Mouse (Mus musculus): ENCODE results near the gene Lingo2. TPM values are rescaled to one million over a fixed set of nuclear protein-coding genes. Genes with fewer than 3 reads are reported as not detected.
"Not testable (repeated sequence)": the region's sequence is repeated elsewhere in the genome, so short reads cannot be mapped to it uniquely, and the experiment has no call there.

Gene Lingo2
- polyA plus RNA-seq, 2 experiments from 2014 or later = 0.22 TPM; not detected in 1

DNA sequence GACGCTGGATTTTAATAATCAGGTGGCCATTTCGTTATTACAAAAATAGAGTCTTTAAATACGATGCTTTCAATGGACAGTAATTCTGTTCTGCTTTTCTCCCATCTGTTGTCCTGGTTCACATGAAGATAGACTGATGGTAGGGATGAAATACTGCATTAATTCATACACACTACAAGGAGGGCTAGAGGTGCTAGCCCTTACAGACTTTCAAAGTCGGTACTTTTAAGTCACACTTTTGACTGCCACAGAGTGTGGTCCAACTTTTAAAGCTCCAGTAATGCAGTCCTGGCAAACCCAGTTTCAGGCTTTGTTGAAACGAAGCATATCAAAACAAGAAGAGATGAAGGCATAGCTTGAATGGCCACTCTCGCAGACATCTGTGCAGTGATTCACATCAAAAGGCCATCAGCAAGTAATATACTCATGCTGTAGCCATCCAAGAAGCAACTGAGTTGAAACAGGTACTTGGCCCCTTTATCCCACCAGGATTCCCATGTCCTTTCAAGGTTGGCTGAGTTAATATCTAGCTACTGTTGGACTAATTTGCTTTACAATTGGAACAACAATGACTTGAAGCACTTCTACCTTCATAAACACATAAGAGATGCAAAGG lies 872.5 kb downstream of the Lingo2 start:
- ATAC-seq = no peak

DNA sequence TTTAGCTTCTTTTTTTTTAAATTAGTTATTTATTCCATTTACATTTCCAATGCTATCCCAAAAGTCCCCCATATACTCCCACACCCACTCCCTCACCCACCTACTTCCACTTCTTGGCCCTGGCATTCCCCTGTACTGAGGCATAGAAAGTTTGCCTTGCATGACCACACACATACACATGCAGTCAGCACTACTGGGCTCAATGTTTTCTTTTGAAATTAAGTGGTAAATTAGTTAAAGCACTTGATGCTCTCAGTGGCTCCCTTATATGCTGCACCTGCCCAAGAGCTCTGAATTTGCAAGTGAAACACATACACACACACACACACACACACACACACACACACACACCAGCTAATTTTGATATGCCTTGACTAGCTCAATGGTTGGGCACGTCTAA lies 886.8 kb downstream of the Lingo2 start:
- not testable (repeated sequence) for ATAC-seq

DNA sequence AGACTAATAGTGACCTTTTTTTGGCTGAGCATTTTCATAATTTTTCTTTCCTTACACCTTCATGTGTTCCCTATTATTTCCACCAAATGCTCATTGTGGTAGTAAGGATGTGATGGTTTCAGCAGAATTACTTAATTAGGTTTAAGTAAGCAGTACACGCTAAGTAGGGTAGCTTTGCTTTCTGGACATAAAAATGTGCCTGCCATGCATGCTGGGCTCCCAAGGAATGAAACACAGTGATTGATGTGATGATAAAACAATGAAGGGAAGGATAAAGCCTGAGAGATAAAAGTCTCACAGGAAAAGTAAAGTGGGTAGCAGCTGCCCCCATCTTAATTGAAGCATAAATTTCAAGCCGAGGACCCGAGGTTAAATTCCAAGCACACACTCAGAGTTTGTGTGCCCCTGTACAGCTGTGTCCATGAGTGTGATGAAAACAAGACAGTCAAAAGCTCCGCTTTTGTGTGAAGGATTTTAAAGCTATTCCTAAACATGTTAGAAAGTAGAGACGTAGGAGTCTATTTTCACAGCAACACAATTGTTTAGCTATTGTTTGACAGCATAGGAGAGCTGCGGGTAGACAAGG lies 898.7 kb downstream of the Lingo2 start:
- no peak for ATAC-seq

DNA sequence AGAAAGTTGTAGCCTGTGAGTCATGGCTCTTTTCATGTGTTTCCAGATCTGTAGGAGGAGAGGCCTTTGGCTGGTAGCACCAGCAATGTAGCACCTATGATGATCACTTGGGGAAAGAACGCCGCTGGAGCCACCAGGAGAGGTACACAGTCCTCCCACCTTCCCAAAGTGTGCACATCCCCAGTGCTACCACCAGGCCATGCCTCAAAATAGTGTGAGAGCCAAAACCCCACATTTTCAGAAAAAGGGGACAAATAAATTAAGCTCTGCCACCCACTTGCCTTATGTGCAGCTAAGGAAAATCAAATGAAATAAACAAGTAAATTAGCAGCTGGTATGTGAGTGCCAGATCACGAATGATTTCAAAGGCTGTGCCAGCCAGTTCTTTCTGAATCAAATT lies 911.2 kb downstream of the Lingo2 start:
- ATAC-seq = no peak

DNA sequence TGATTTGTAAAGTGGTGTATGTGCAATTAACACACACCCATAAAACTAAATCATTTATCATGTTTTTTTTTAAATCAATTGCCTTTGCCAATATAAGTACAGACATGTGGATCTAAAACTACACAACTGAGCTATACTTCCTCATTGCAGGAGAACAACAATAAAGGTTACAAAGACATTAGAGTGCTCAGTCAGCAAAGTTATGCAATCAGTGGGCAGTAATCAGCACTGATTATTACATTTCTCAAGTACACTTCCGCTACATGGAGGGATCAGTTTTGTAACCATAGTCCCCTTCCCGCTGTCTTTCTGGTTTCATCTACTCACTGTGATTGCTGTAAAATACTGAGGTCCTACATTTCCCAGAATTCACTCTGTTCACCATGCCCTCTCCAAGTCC lies 912.8 kb downstream of the Lingo2 start:
- ATAC-seq = no peak

DNA sequence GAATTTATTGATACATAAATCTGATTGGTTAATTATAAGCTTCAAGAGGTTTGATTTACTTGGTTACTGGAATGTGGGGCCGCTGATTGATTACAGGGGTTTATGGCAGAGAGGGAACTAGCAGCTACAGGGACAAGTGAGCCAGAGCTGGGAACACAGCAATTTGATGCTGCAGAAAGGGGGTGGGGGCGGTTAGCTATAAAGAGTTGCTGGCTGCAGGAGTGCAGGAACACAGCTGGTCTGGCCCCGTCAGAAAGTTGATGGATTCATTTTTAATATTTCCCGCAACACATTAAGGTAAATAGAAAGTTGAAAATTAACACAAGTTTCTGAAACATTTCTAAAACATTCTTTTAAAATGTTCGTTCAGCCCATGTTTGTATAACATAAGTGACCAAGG lies 919.5 kb downstream of the Lingo2 start:
- ATAC-seq = no peak

DNA sequence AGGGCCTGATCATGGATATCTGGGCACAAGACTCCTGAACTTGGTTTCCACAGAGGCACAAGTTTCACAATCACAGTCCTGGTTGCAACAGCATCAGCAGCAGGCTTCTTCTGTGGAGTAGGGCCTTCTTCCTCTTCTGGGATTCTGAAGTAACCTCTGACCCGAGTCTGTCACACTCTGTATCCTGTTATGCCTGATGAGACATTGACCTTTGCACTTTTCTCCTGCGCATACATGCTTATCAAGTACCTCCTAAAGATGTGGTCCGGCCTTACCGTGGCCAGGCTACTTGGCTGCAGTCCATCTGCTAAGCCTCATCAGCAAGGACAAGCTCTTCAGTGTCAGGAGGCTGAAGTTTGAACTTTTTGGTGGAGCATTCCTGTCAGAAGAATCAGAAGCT lies 937.4 kb downstream of the Lingo2 start:
- ATAC-seq = no peak

DNA sequence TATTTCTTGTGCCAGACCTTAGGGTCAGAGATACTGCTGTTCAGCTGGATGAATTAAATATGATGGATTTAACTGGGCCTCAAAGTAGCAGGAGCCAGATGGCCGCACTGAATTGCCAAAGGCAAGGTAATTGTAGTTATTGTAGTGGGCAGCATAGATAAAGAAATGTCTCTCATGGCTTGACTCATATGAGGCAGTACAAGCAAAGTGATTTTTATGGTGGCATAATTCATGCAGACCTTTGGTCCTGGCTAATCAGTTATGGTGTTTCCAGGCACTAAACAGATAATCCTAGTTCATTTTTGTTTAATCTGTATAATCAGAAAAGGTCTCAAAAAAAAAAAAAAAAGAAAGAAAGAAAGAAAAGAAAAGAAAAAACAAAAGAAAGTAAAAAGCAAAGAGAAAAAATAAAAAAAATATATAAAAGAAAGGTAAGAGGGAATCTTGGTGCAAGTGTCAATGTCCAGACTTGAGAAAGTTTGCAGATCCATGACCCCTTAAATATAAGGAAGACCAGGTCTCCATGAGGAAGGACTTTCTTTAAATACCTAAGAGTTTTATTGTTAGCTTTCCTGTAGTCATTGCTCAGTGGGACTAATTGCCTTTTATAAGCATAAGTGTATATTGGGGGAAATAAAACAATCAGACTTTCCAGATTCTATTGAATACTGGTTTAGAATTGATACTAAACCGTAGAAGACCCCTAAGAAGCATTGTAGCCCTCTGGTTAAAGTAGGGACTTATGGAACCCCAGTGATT lies 959.4 kb downstream of the Lingo2 start:
- no peak for ATAC-seq

DNA sequence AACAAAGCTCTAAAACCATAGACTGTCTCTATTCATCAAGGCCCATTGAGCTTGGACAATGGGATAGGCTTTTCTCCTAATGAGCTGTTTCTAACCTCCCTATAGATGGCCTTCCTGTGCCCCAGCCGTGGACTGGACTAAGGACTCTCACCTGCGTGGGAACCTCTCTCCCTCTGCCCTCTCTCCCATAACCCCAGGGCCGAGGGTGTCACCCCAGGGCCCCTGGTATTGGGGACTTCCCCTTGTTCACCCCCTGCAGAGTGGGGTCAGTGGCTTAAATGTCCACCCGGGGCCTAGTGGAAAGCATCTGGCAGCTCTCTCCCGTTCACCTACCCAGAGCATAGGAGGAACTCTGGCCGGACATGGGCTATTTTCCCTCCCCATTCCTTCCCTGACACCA lies 965.5 kb downstream of the Lingo2 start:
- no peak for ATAC-seq

DNA sequence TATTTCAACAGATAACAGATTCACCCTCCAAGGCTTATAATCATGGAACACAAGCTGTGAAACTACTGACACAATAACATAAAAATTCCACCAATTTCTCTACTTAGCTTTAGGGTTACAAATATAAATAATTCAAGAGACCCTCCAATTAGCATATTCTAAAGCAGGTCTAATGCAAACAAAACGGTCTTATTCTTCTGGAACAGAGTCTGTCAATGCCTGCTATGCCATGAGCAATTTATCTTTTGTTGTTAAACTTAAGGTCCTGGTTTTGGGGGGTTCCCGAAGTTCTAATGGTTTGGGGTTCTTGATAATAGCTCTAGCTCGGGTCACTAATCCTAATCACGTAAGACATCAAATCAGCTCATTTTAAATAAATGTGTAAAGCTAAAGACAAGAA lies 988.0 kb downstream of the Lingo2 start:
- ATAC-seq = no peak

DNA sequence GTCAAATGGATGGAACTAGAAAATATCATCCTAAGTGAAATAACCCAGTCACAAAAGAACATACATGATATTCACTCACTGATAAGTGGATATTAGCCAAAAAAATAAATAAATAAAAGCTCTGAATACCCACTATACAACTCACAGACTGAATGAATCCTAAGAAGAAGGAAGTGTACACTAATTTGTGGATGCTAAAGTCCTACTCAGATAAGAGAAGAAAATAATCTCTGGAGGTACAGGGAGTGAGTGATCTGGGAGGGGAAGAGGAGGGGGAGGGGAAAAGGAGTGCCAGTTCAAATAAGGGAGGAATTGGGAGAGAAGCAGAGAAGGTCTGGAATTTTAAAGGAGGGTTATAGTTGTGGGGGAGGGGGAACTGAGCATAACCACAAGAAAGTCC lies 999.7 kb downstream of the Lingo2 start:
- ATAC-seq = no peak

DNA sequence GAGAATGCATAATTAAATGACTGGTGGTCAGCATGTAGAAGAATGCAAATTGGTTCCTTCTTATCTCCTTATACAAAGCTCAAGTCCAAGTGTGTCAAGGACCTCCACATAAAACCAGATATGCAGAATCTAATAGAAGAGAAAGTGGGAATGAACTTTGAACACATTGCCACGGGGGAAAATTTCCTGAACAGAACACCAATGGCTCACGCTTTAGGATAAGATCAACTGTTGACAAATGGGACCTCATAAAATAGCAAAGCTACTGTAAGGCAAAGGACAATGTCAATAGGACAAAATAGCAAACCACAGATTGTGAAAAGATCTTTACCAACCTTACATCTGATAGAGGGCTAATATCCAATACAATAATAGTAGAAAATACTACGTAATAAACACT lies 1000.3 kb downstream of the Lingo2 start:
- no peak for ATAC-seq

DNA sequence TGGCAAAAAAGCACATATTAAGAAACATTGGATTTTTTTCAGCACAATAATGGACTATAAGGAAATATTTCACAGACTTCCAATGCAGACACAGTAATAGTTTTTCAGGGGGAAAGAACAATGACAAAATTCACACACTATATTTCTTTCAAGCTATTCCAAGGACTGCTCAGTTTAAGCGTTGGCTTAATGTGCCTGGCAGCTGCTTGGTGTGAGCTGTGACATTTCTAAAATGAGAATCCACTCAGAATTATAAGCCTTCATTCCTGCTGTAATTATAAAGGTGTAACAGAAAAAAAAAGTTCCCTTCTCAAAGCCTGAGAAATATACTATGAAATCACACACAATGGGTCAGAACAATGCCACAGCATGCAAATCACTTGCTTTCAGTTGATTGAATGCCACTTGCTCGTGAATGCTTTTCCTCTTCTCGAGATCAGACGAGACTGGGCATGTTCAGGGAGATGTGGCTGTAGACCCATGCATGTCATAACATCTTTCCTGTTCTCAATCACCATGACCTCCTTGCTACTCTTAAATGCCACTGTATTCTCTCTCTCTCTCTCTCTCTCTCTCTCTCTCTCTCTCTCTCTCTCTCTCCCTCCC lies 1017.4 kb downstream of the Lingo2 start:
- no peak for ATAC-seq

DNA sequence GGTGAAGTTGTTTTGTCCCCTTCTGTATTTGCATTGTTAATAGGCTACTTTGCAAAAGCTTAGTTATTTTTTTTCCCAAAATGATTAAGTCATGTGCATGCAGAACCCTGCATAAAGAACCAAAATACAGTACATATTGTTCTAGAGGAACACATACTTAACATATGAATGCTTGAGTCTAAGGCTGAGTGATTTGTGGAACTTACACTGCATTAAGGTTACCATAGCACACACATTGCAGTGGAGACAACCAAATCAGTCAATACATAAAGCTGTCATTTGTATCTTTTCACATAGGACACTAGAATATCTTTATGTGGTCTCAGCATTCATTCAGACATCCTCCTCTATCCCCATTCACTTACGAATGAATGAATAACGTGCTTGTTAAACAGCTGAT lies 1023.8 kb downstream of the Lingo2 start:
- ATAC-seq = no peak

DNA sequence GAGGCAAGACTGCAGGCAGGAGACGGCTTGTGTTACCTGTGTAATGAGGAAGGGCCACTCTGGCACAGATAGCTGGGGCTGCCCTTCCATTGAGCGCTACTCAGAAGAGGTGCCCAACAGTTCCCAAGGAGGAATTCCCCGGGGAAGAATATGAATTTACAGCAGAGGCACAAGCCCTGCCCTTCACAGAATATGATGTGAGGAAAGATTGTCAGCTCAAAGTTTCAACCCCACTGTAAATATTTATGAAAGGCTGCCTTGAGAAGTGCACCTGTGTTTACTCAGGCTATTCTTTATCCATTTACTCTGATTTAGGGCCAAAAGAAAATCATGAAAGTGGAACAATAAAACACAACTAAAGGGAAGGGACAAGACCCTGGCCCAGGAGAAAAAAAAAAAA lies 1034.1 kb downstream of the Lingo2 start:
- ATAC-seq = no peak

DNA sequence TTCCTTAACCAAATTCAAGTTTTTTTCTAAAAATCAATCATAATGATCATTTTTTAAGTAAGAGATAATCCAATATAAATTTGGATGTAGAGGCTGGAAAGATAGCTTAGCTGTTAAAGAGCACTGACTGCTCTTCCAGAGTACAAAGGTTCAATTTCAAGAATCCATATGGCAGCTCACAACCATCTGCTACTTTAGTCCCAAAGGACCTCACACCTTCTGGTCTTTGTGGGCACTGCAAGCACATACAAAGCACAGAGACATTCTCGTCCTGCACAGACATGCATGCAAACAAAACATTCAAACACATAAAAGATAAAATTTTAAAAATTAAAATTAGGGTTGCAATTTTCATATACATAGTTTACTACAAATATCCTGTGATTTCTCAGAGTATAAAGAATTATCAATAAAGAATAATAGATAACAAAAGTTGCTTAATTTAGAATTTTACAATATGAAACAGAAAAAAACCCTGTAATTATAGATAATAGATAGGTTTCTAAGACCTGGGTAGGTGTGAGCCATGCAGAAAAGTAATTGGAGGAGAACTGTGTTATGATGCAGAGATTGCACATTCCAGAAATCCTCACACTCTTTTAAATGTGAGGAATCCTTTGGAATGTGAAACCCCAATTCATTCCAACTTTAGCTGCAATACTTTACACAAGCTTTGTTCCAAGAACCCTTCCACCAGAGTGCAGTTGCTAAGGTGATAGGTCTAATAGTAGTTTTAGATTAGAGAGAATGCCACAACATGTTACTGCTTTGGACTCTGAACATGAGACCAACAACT lies 1053.6 kb downstream of the Lingo2 start:
- ATAC-seq = no peak

DNA sequence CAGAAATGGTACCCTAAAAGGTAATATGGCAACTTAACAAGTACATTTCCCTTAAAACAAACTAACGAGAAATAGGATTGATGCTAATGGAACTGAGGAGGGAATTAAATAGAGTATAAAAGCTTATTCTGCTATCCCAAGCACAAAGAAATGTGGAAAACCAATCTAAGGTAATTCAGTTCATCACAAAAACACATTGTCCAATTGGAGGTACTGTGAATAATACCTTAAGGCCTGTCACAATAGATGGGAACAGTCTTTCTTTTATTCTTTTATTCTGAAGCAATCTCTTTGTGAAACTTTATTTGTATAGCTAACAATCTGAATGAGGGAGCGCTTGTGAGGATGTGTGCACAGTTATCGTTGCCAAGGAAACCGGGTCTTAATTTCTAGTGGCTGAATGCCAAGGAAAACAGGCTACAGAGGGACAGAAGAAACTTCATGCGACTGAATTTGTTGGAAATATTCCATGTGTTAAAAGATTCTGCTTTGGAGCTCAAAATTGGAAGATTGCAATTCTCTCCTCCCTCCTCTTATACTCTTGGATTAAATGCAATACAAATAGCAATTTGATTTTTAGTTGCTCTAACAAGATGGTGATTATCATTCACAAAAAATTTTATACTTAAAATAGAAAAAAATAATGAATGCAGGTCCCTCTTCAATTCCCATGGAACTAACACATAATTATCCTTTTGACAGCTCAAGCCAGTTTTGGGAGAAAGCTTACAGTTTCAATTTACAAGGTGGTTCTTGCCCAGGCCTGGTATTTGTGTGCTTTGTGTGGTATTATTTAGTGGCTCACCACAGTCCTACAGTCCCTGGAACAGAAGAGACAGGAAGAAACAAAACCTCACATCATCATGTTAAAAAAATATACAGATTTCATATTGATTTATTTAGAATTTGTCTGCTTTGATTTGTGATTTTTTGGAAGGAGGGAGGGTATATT lies 1065.7 kb downstream of the Lingo2 start:
- no peak for ATAC-seq

DNA sequence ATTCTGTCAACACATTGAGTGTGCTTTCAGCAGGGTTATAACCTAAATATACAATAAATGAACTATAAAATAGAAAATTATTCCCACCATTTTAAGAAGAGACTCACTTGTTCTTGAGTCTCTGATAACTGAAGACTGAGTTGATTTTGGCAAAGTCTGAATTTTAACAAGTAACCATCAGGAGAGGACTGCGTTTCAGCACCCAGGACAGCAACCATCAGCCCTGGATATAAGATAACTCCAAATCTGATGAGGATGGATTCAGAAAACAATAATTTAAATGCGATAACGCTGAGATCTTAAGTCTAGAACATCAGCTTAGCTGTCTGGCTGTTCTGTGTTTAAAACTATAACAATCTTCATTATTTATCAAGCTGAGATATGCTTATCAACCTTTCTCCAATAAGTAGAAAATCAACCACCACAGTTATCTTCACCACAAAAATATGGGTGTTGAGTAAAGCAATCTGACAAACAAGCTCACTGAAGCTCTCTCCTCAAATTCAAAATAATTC lies 1066.5 kb downstream of the Lingo2 start:
- no peak for ATAC-seq

DNA sequence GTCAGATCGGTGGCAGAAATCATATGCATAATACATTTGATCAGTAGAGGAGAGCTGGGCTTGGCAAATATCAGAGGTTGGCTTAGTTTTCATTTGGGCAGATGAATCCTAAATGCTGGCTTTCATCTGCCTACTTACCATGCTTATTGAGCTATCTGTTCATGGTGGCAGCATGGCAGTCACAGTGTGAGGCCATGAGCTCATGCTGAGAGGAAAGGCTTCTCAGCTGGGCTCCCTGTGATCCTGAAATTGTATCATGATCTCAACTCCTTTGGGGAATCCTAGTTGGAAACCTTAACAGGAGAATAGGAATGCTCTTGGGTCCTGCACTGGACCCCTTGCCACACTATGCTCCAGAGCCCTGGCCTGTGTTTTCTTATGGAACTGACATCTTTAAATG lies 1105.0 kb downstream of the Lingo2 start:
- ATAC-seq = no peak

DNA sequence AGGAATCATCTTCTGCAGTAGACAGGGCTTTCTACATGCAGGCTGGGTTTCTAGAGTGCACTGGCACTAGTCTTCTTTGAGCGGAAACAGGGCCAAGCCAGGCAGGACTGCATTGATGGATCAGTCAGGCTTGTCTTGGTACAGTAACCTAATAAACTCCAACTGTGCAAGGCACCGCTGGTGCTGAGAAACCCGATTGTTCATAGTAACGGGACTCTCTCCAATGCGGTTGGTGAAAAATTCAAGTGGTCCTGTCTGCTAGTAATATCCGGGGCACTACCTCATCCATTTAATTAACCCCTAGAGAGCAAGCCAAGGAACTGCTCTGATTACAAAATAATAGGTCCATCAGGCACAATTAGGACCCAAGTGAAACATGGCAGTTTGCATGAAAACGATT lies 1106.4 kb downstream of the Lingo2 start:
- no peak for ATAC-seq

DNA sequence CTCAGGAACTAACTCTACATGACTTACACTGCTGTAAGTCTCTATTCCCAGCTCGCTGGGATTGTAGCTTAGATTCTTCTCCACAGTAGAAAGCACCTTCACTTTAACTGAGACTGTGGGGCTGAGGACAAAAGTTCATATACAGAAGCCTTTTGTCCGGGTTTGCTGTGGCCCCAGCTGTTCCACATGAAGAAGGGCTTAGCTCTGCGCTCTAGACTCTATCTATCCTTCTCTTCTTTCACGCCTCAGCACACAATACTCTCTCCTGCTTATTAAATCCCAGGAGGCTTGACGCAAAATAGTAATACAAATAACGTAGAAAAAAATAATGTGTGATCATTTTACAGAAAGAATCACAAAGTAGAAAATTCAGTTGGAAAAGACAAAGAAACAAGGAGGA lies 1107.0 kb downstream of the Lingo2 start:
- no peak for ATAC-seq

All from CD4-positive, CD25-positive, alpha-beta regulatory T cell, adult 4 months (primary cell).